Mouse (Mus musculus) midbrain, embryonic 16.5 days (tissue): ENCODE measurements around the gene Hmgn2. TPM values are rescaled to one million over a fixed set of nuclear protein-coding genes. Genes with fewer than 3 reads are reported as not detected.
"Not testable (repeated sequence)": the region's sequence is repeated elsewhere in the genome, so short reads cannot be mapped to it uniquely, and the experiment has no call there.

Experiments used
- ATAC-seq: fragments of 200-750 bp; cut with Nextera tagmentation; 2 replicates; pipeline ENCODE4 v1.8.0; 2017; ENCODE audit warnings: moderate TSS enrichment
- H3K27ac ChIP-seq: fragments of 300-500 bp; sonication (generic); 2 replicates; pipeline ENCODE4 v1.5.1; 2014; ENCODE audit warnings: mild to moderate bottlenecking, low read length, mixed read lengths
- H3K27me3 ChIP-seq: fragments of 300-500 bp; sonication (generic); 2 replicates; pipeline ENCODE4 v1.6.1; 2014; ENCODE audit warnings: low read depth, low read length, mixed read lengths; ENCODE audit not compliant: control insufficient read depth, insufficient read depth
- H3K36me3 ChIP-seq: fragments of 300-500 bp; sonication (generic); 2 replicates; pipeline ENCODE4 v1.6.1; 2014; ENCODE audit warnings: mild to moderate bottlenecking, low read length, moderate library complexity, mixed read lengths; ENCODE audit not compliant: control insufficient read depth, insufficient read depth
- H3K4me1 ChIP-seq: fragments of 300-500 bp; sonication (generic); 2 replicates; pipeline ENCODE4 v1.6.1; 2014; ENCODE audit warnings: mild to moderate bottlenecking, low read length, mixed read lengths; ENCODE audit not compliant: control insufficient read depth, insufficient read depth
- H3K4me2 ChIP-seq: fragments of 300-500 bp; sonication (generic); 2 replicates; pipeline ENCODE4 v1.6.1; 2014; ENCODE audit warnings: mild to moderate bottlenecking, low read length, mixed read lengths
- H3K4me3 ChIP-seq: fragments of 300-500 bp; sonication (generic); 2 replicates; pipeline ENCODE4 v1.5.1; 2014; ENCODE audit warnings: low read depth, mild to moderate bottlenecking, low read length, moderate library complexity, mixed read lengths
- H3K9ac ChIP-seq: fragments of 300-500 bp; sonication (generic); 2 replicates; pipeline ENCODE4 v1.6.1; 2014; ENCODE audit warnings: low read depth, low read length, mixed read lengths
- H3K9me3 ChIP-seq: fragments of 300-500 bp; sonication (generic); replicated peaks from 2 replicates; pipeline ENCODE4 v1.6.1; 2014; ENCODE audit warnings: mild to moderate bottlenecking, low read length, mixed read lengths; ENCODE audit not compliant: control insufficient read depth, poor library complexity, severe bottlenecking
- WGBS: fragments of 180-500 bp; shearing (Covaris S2); extraction: QIAGEN DNeasy Blood & Tissue Kit; methylation state at CpG from one replicate; pipeline ENCODE4 v1.1.7; 2014; 5-methylcytosine and 5-hydroxymethylcytosine counted together
- polyA plus RNA-seq: library from polyadenylated mRNA; unstranded; fragments of >200 nt; fragmentation: Nextera tagmentation; extraction: Ambion mirVana; gene quantifications from 2 replicates; pipeline ENCODE4 v1.2.1, GENCODE M21; 2015

Gene Hmgn2
- polyA plus RNA-seq, 1 experiment from 2014 or later: 937 TPM

GRCm38 (mm10) chr4:133988289-133988688 lies 19.8 kb upstream of the Hmgn2 start:
- H3K9ac ChIP-seq, H3K27me3 ChIP-seq, H3K27ac ChIP-seq, H3K4me2 ChIP-seq, H3K4me3 ChIP-seq, ATAC-seq, H3K9me3 ChIP-seq, H3K4me1 ChIP-seq: not testable (repeated sequence)
- whole genome bisulfite sequencing: 93% methylated on average over 8 of the region's 8 CpGs
- H3K36me3 ChIP-seq: peaks cover 22% of the 10 kb centered on the region

DNA sequence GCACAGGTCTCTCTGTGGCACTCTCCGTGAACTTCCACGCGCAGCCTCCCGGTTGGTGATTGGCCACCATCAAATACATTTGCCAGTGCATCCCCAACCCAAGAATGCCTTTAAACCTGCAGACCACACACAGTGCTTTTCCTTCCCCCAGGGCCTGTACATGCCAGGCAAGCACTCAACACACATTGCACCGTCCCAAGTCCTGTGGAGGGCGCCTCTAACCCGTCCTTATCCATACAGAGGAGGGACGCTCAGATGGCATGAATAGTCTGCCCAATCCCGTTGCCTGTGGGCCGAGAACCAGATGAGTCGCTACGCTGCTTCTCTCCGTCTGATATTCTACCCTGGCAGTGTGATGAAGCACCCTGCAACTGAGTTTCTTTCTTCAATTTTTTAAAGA lies 14.5 kb upstream of the Hmgn2 start:
- no peak for ATAC-seq
- H3K9me3 ChIP-seq: no peaks in the 10 kb centered on the region
- no peak overlapping the region for H3K9ac ChIP-seq
- 83% methylated on average over 13 of the region's 13 CpGs for WGBS
- H3K4me1 ChIP-seq: no peaks in the 10 kb centered on the region
- no peak overlapping the region for H3K4me2 ChIP-seq
- no peaks in the 10 kb centered on the region for H3K27me3 ChIP-seq
- peaks cover 21% of the 10 kb centered on the region; the same call in 1 of the 2 replicates for H3K36me3 ChIP-seq
- no peak overlapping the region for H3K4me3 ChIP-seq
- no peak overlapping the region for H3K27ac ChIP-seq

DNA sequence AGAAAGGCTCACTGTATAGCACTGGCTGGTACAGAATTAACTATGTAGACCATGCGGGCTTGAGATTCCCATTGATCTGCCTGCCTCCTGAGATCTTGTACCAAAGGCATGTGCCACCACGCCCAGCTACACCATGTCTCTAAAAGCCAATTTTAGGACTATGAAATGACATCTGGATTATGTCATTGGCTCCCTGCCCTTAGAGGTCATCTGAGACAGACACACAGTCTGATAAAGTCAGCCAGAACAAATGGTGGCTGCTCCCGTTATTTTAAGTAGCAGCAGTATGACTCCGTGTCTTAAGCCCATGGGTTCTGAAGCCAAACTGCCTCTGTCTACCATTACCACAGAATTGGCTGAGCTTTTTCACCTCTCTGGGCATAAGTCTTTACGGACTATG lies 12.0 kb upstream of the Hmgn2 start:
- Histone ChIP-seq H3K4me2 (no peak overlapping the region), H3K27me3 (no peaks in the 10 kb centered on the region), H3K4me1 (no peaks in the 10 kb centered on the region), H3K4me3 (no peak overlapping the region), H3K36me3 (peaks cover 18% of the 10 kb centered on the region), H3K27ac (no peak overlapping the region), H3K9ac (no peak overlapping the region), H3K9me3 (no peaks in the 10 kb centered on the region)
- ATAC-seq: no peak
- 88% methylated on average over 5 of the region's 5 CpGs for WGBS

GRCm38 (mm10) chr4:133978021-133978711 lies 9.7 kb upstream of the Hmgn2 start:
- no peaks in the 10 kb centered on the region for H3K9me3 ChIP-seq
- H3K4me1 ChIP-seq: no peaks in the 10 kb centered on the region
- H3K9ac ChIP-seq: no peak overlapping the region
- no peak overlapping the region for H3K4me2 ChIP-seq
- no peak for ATAC-seq
- peaks cover 18% of the 10 kb centered on the region for H3K36me3 ChIP-seq
- no peak overlapping the region for H3K4me3 ChIP-seq
- H3K27ac ChIP-seq: no peak overlapping the region
- WGBS: 95% methylated on average over 10 of the region's 10 CpGs
- no peaks in the 10 kb centered on the region for H3K27me3 ChIP-seq

DNA sequence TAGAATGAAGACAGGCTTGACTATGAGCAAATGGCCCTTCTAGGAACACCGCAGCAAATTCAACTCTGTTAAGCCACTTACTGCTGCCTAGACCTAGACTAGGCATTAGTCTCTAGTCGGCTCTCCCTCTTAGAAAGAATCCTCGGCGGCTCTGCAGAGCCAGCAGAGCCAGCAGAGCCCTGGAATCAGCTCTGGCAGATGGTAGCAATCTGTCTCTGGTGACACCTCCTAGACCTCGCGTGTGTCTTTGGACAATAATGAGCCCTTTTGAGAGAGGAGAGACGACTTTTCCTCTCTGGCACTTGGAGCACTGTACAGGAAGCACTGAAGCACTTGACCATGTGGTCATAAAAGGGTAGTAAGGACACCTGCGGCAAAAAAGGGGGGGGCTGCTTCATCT lies 3.3 kb upstream of the Hmgn2 start:
- Histone ChIP-seq H3K36me3 (peaks cover under 1% of the 10 kb centered on the region), H3K4me1 (peaks cover 20% of the 10 kb centered on the region), H3K27ac (no peak overlapping the region), H3K4me3 (no peak overlapping the region), H3K9ac (no peak overlapping the region), H3K9me3 (no peaks in the 10 kb centered on the region), H3K27me3 (no peaks in the 10 kb centered on the region), H3K4me2 (no peak overlapping the region)
- 67% methylated on average over 8 of the region's 8 CpGs for WGBS
- ATAC-seq: no peak

DNA sequence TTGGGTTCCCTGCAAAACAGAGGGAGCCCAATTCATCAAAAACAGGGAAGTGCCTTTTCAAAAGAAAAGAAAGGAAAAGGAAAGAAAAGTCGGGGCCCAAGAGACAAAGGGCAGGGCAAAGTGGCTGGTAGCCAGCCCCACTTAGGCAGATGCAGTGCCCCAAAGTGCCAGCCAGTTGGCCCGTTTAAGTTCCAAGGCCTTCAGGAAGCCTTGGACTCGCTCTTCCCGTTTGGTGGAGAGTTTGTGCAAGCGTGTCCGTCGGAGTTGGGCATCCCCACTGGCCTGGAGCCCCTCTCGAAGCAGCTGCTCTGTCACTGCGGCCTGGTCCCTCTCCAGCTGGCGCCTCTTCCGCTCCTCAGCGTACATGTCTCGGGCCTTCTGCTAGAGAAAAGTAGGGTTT lies 2.4 kb upstream of the Hmgn2 start:
- peaks cover 28% of the 10 kb centered on the region for H3K4me1 ChIP-seq
- no peaks in the 10 kb centered on the region; the same call in 1 of the 2 replicates for H3K36me3 ChIP-seq
- H3K4me3 ChIP-seq: no peak overlapping the region
- peak overlapping the region; percentile 41; the same call in 1 of the 2 replicates for H3K27ac ChIP-seq
- H3K27me3 ChIP-seq: no peaks in the 10 kb centered on the region
- H3K9me3 ChIP-seq: no peaks in the 10 kb centered on the region
- H3K9ac ChIP-seq: no peak overlapping the region
- 66% methylated on average over 13 of the region's 13 CpGs for WGBS
- H3K4me2 ChIP-seq: no peak overlapping the region
- no peak for ATAC-seq

- Histone ChIP-seq H3K36me3 (peaks cover 3% of the 10 kb centered on the region; the same call in 1 of the 2 replicates), H3K9ac (no peak overlapping the region), H3K27me3 (no peaks in the 10 kb centered on the region), H3K4me3 (no peak overlapping the region), H3K27ac (0 out of 2 replicates have a peak overlapping the region, but pooled peaks have one; percentile 18), H3K9me3 (no peaks in the 10 kb centered on the region), H3K4me1 (peaks cover 30% of the 10 kb centered on the region), H3K4me2 (no peak overlapping the region)
- no peak for ATAC-seq
- WGBS: 7% methylated on average over 4 of the region's 4 CpGs
Observed at GRCm38 (mm10) chr4:133970196-133970595, 1.7 kb upstream of the Hmgn2 start.

- WGBS: 43% methylated on average over 8 of the region's 8 CpGs
- no peaks in the 10 kb centered on the region for H3K27me3 ChIP-seq
- ATAC-seq: no peak
- no peak overlapping the region for H3K4me3 ChIP-seq
- peaks cover 30% of the 10 kb centered on the region for H3K4me1 ChIP-seq
- peak overlapping the region; percentile 98 for H3K4me2 ChIP-seq
- peak overlapping the region; percentile 99 for H3K27ac ChIP-seq
- H3K9ac ChIP-seq: peak overlapping the region; percentile 87; the same call in 1 of the 2 replicates
- no peaks in the 10 kb centered on the region for H3K9me3 ChIP-seq
- H3K36me3 ChIP-seq: peaks cover 5% of the 10 kb centered on the region
Observed at GRCm38 (mm10) chr4:133969114-133969770, 792 bp upstream of the Hmgn2 start.

- peak overlapping the region; percentile 76 for H3K4me3 ChIP-seq
- H3K27ac ChIP-seq: peak overlapping the region; percentile 99
- peak; percentile 90 for ATAC-seq
- peaks cover 30% of the 10 kb centered on the region for H3K4me1 ChIP-seq
- no peaks in the 10 kb centered on the region for H3K9me3 ChIP-seq
- H3K27me3 ChIP-seq: no peaks in the 10 kb centered on the region
- 0% methylated on average over 29 of the region's 29 CpGs for WGBS
- peaks cover 11% of the 10 kb centered on the region for H3K36me3 ChIP-seq
- peak overlapping the region; percentile 98 for H3K4me2 ChIP-seq
- H3K9ac ChIP-seq: peak overlapping the region; percentile 87
Observed at GRCm38 (mm10) chr4:133967866-133968149, 642 bp downstream of the Hmgn2 start.
